Mouse (Mus musculus) layer of hippocampus, adult 8-10 months (tissue): ENCODE data around the gene Hils1. TPM values are rescaled to one million over a fixed set of nuclear protein-coding genes. Genes with fewer than 3 reads are reported as not detected.
A peak's percentile ranks its signal among the peaks of the same experiment; 100 is the strongest.
"Not testable (repeated sequence)": the region's sequence is repeated elsewhere in the genome, so short reads cannot be mapped to it uniquely, and the experiment has no call there.

Source experiments
- DNase-seq, 2 experiments: peaks; one replicate each; pipeline ENCODE4 v3.0.0; 2022; ENCODE audit warnings: low spot score in 2 of 2
- total RNA-seq, 4 experiments: library from RNA; stranded (reverse); gene quantifications; 2 replicates each; pipeline ENCODE4 v1.2.4; 2022

Gene Hils1
- total RNA-seq, 4 experiments from 2014 or later = not detected

GRCm38 (mm10) chr11:95002705-95003104 is 35.3 kb downstream of the Hils1 start:
- DNase-seq = peak; percentile 64 to 73

- DNase-seq = peak in 1 of 2 experiments; percentile 15
Measured at GRCm38 (mm10) chr11:95004136-95004936, 36.9 kb downstream of the Hils1 start.

GRCm38 (mm10) chr11:95004937-95005198 is 37.5 kb downstream of the Hils1 start:
- peak in 1 of 2 experiments; percentile 32 for DNase-seq

GRCm38 (mm10) chr11:95006038-95006437 is 38.6 kb downstream of the Hils1 start:
- DNase-seq = peak in 1 of 2 experiments; percentile 39

GRCm38 (mm10) chr11:95006525-95007219 is 39.3 kb downstream of the Hils1 start:
- peak in 1 of 2 experiments; percentile 62 for DNase-seq

- DNase-seq = no peak
Measured at GRCm38 (mm10) chr11:95007418-95007817, 40.0 kb downstream of the Hils1 start.

GRCm38 (mm10) chr11:95008661-95009628 is 41.6 kb downstream of the Hils1 start:
- DNase-seq = no peak

GRCm38 (mm10) chr11:95009629-95010014 is 42.2 kb downstream of the Hils1 start, which contains the start of gene Samd14:
Gene Samd14, plus strand, starts transcription at chr11:95009879.
- peak in 1 of 2 experiments; percentile 71 for DNase-seq

- no peak for DNase-seq
Measured at GRCm38 (mm10) chr11:95010141-95010739, 42.8 kb downstream of the Hils1 start.

- not testable (repeated sequence) for DNase-seq
Measured at GRCm38 (mm10) chr11:95010841-95011403, 43.5 kb downstream of the Hils1 start.

GRCm38 (mm10) chr11:95011416-95011815 is 44.0 kb downstream of the Hils1 start:
- DNase-seq = no peak

GRCm38 (mm10) chr11:95012075-95012474 is 44.7 kb downstream of the Hils1 start:
- no peak for DNase-seq

GRCm38 (mm10) chr11:95012487-95012886 is 45.1 kb downstream of the Hils1 start:
- no peak for DNase-seq

- no peak for DNase-seq
Measured at GRCm38 (mm10) chr11:95015484-95015883, 48.1 kb downstream of the Hils1 start.

Other genes with a start within 250 kb of the Hils1 start
- not detected for gene Cdc34b, start 225.8 kb upstream of the Hils1 start, total RNA-seq
- gene Tmem92, start 184.9 kb upstream of the Hils1 start, total RNA-seq = not detected
- gene Col1a1, start 31.4 kb upstream of the Hils1 start, total RNA-seq = 1 to 10 TPM; 6.6 to 7.8 (median 7.3) TPM
- under 1 TPM in 2 of 4 experiments, not detected in 2; 0.23 to 0.56 TPM for gene Sgca, start 8.7 kb downstream of the Hils1 start, total RNA-seq
- gene Ppp1r9b, start 23.4 kb downstream of the Hils1 start, total RNA-seq = 100 to 1,000 TPM; 819 to 832 (median 829) TPM
- gene Samd14, start 42.3 kb downstream of the Hils1 start, total RNA-seq = 10 to 100 TPM; 33.9 to 40.0 (median 36.4) TPM
- 100 to 1,000 TPM; 116 to 134 (median 123) TPM for gene Pdk2, start 73.8 kb downstream of the Hils1 start, total RNA-seq
- 10 to 100 TPM; 15.0 to 19.9 (median 17.0) TPM for gene Itga3, start 109.2 kb downstream of the Hils1 start, total RNA-seq
- under 1 TPM in 1 of 4 experiments, not detected in 3; 0.12 TPM for gene Dlx3, start 152.5 kb downstream of the Hils1 start, total RNA-seq
- under 1 TPM in 1 of 4 experiments, not detected in 3; 0.33 TPM for gene Dlx4, start 178.7 kb downstream of the Hils1 start, total RNA-seq